Mouse (Mus musculus) liver, embryonic 18 days (tissue): Measurements from ENCODE around the gene Rergl. TPM values are rescaled to one million over a fixed set of nuclear protein-coding genes. Genes with fewer than 3 reads are reported as not detected.

Source experiments
- polyA plus RNA-seq: library from polyadenylated mRNA; depleted of rRNA; stranded (reverse); fragments of >200 nt; gene quantifications from 2 replicates; pipeline ENCODE4 v1.2.3, GENCODE M21; 2012; rRNA removed

Rergl gene
- not detected in 2 replicates for polyA plus RNA-seq

DNA sequence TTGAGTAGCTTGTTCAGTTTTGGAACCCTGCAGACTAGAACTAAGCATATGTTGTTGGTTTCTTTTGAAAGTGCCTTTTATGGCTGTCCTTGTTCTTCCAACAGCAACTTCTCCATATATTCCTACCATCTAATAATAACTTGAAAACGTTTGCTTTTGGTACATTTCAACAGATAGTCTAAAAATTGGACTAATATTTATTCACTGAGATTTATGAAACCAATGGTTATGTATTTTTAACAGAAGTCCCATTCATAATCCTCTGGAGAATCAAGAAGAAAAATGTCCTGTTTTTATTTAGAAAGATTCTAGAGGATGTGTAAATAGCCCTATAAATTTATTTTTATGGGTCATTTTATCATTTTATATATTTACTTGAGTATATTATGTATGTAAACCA, at the start of gene Rergl:
Gene Rergl, minus strand, starts transcription at position 101 of the 400 bp plus-strand sequence.

Other genes with a start within 250 kb of the Rergl start
- 5.8 and 6.7 TPM in 2 replicates for gene Pik3c2g, start 85.2 kb upstream of the Rergl start, polyA plus RNA-seq